Mouse (Mus musculus): ENCODE measurements around the gene Comtd1.

- TF ChIP-seq POLR2A (IDR thresholded peaks at IDR 0.05; ENCODE audit: control insufficient read depth, low read depth, low read length) = no peak
- TF ChIP-seq CTCF (IDR thresholded peaks at IDR 0.05; ENCODE audit: control insufficient read depth, insufficient read depth, insufficient replicate concordance, low read depth, low read length) = no peak
These were observed 36.9 kb downstream of the Comtd1 start for GRCm38 (mm10) chr14:21811744-21812393.
